Mouse (Mus musculus): ENCODE measurements around the gene Cd82.

GRCm38 (mm10) chr2:93427000-93427715 is 35.8 kb downstream of the Cd82 start:
- TF ChIP-seq GATA1 (IDR thresholded peaks at IDR 0.05; ENCODE audit: borderline replicate concordance, low read length) (no peak), FLI1 (IDR thresholded peaks at IDR 0.05; ENCODE audit: low read length) (no peak)
